Mouse (Mus musculus) limb, embryonic 10.5 days (tissue): ENCODE measurements around the gene Med25. TPM values are rescaled to one million over a fixed set of nuclear protein-coding genes. Genes with fewer than 3 reads are reported as not detected.

Experiments
- DNase-seq: peaks from one replicate; pipeline ENCODE4 v3.0.0-alpha.2; 2017; ENCODE audit warnings: low spot score
- H3K27ac ChIP-seq: fragments of 300-500 bp; sonication (generic); 2 replicates; pipeline ENCODE4 v1.5.1; 2016; ENCODE audit warnings: mild to moderate bottlenecking
- H3K27me3 ChIP-seq: fragments of 300-500 bp; sonication (generic); 2 replicates; pipeline ENCODE4 v1.6.1; 2016; ENCODE audit warnings: low read depth, mild to moderate bottlenecking; ENCODE audit not compliant: poor library complexity, severe bottlenecking
- H3K36me3 ChIP-seq: fragments of 300-500 bp; sonication (generic); 2 replicates; pipeline ENCODE4 v1.6.1; 2016; ENCODE audit warnings: mild to moderate bottlenecking, moderate library complexity
- H3K4me1 ChIP-seq: fragments of 300-500 bp; sonication (generic); 2 replicates; pipeline ENCODE4 v1.6.1; 2016
- H3K4me3 ChIP-seq: fragments of 300-500 bp; sonication (generic); 2 replicates; pipeline ENCODE4 v1.5.1; 2016; ENCODE audit warnings: mild to moderate bottlenecking, moderate library complexity
- H3K9me3 ChIP-seq: fragments of 300-500 bp; sonication (generic); replicated peaks from 2 replicates; pipeline ENCODE4 v1.6.1; 2016; ENCODE audit warnings: mild to moderate bottlenecking
- WGBS: fragments of 180-500 bp; shearing (Covaris S2); methylation state at CpG from one replicate; pipeline ENCODE4 v1.1.7; 2016; 5-methylcytosine and 5-hydroxymethylcytosine counted together
- microRNA counts: library from miRNA; unstranded; fragments of <30 nt; microRNA quantifications from one replicate; lab custom pipeline; 2017
- microRNA-seq: library from miRNA; unstranded; fragments of <30 nt; microRNA quantifications from one replicate; pipeline ENCODE4, GENCODE M21; 2017
- polyA plus RNA-seq: library from polyadenylated mRNA; unstranded; fragments of >200 nt; fragmentation: Nextera tagmentation; extraction: Ambion mirVana; gene quantifications from 2 replicates; pipeline ENCODE4 v1.2.1, GENCODE M21; 2016

The Med25 gene
- polyA plus RNA-seq, 1 experiment from 2014 or later, result 145 TPM

DNA sequence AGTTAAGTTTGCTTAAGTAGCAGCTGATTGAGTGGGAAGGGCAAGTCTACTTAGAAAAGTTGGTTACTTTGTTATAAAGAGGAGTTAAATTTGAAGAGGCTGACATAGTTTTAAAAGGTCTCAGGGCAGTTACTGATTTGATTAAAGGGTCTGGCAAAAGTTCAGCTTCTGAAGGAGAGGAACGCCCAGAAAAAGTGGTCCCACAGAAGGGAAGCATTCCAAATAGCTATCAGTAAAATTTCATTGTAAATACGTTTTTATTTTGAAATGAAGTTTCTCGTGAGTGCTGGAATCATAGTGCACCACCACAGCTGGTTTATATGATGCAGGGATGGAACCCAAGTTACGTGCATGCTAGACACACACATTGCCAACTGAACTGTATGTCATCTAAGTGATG, 59.7 kb downstream of the Med25 start:
- Histone ChIP-seq H3K4me3 (no peak overlapping the region), H3K9me3 (no peaks in the 10 kb centered on the region), H3K27me3 (no peaks in the 10 kb centered on the region), H3K36me3 (peaks cover 55% of the 10 kb centered on the region), H3K4me1 (peaks cover 10% of the 10 kb centered on the region), H3K27ac (no peak overlapping the region)
- WGBS, result 81% methylated on average over 4 of the region's 4 CpGs
- DNase-seq, result no peak

DNA sequence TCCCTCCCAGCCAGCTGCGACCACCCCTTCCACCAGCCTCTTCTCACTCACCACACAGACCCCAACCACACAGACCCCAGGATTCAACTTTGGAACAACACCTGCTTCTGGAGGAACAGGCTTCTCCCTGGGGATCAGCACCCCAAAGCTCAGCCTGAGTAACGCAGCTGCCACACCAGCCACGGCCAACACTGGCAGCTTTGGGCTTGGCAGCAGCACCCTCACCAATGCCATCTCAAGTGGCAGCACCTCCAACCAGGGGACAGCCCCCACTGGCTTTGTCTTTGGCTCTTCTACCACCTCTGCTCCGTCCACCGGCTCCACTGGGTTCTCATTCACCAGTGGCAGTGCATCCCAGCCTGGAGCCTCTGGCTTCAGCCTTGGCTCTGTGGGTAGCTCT, 63.8 kb downstream of the Med25 start:
- H3K27ac ChIP-seq, result no peak overlapping the region
- DNase-seq, result no peak
- H3K9me3 ChIP-seq, result no peaks in the 10 kb centered on the region
- no peaks in the 10 kb centered on the region for H3K27me3 ChIP-seq
- 97% methylated on average over 5 of the region's 5 CpGs for WGBS
- peaks cover 74% of the 10 kb centered on the region for H3K36me3 ChIP-seq
- H3K4me3 ChIP-seq, result no peak overlapping the region
- H3K4me1 ChIP-seq, result peaks cover 3% of the 10 kb centered on the region

DNA sequence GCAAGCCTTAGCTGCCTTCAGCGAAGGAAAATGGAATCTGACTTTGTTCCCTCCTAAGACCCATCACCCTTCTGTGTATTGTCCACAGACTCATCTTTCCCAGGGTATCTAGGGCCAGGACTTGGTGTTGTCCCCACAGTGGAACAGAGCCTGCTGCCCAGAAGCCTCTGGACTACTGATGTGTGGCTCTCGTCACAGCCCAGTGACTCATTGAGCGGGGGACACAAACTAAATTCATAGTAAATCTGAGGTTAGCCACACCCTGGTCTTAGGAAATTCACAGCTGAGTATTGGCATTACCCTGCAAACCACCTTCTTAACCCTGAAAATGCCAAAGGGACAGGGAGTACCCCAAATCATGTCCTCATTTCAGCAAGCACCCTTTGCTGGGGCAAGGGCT, 65.7 kb downstream of the Med25 start:
- 85% methylated on average over 3 of the region's 3 CpGs for WGBS
- Histone ChIP-seq H3K36me3 (peaks cover 79% of the 10 kb centered on the region), H3K27ac (no peak overlapping the region), H3K9me3 (no peaks in the 10 kb centered on the region), H3K27me3 (no peaks in the 10 kb centered on the region), H3K4me1 (peaks cover 3% of the 10 kb centered on the region), H3K4me3 (no peak overlapping the region)
- DNase-seq, result no peak

MicroRNAs encoded within 50 kb of the gene (microRNA counts, 519-probe panel; counts per million panel counts)
- microRNA mmu-miR-707 (lab: Ali Mortazavi, UCI), result 684 counts per million, percentile 72 among the panel's probes with 10 or more counts

Small RNA genes lying within 50 kb of the gene (microRNA-seq; reads per million reads assigned to microRNA genes)
- not detected for gene Mir707

Other genes with a start within 250 kb of the Med25 start
- gene Myh14, start 221.9 kb downstream of the Med25 start, polyA plus RNA-seq, result 0.63 and 1.8 TPM in 2 replicates
- gene Izumo2, start 184.0 kb downstream of the Med25 start, polyA plus RNA-seq, result not detected in 2 replicates
- 37.7 and 38.1 TPM in 2 replicates for gene Vrk3, start 144.3 kb downstream of the Med25 start, polyA plus RNA-seq
- gene Zfp473, start 141.7 kb downstream of the Med25 start, polyA plus RNA-seq, result 2.6 and 3.1 TPM in 2 replicates
- gene Nup62, start 76.6 kb downstream of the Med25 start, polyA plus RNA-seq, result 174 and 181 TPM in 2 replicates
- 0.89 and 0.94 TPM in 2 replicates for gene Il4i1, start 76.3 kb downstream of the Med25 start, polyA plus RNA-seq
- gene Atf5, start 76.1 kb downstream of the Med25 start, polyA plus RNA-seq, result 3.1 and 3.4 TPM in 2 replicates
- gene Akt1s1, start 43.7 kb downstream of the Med25 start, polyA plus RNA-seq, result 96.4 and 99.6 TPM in 2 replicates
- gene Tbc1d17, start 43.6 kb downstream of the Med25 start, polyA plus RNA-seq, result 71.4 and 75.2 TPM in 2 replicates
- 37.5 and 43.1 TPM in 2 replicates for gene Pnkp, start 35.6 kb downstream of the Med25 start, polyA plus RNA-seq
- gene Ptov1, start 22.9 kb downstream of the Med25 start, polyA plus RNA-seq, result 434 and 504 TPM in 2 replicates
- 14.8 and 20.0 TPM in 2 replicates for gene Fuz, start 3.4 kb upstream of the Med25 start, polyA plus RNA-seq
- gene Ap2a1, start 36.8 kb upstream of the Med25 start, polyA plus RNA-seq, result 78.7 and 85.3 TPM in 2 replicates
- gene Tsks, start 50.5 kb upstream of the Med25 start, polyA plus RNA-seq, result 0.14 and 0.18 TPM in 2 replicates
- gene Cpt1c, start 82.1 kb upstream of the Med25 start, polyA plus RNA-seq, result 11.4 and 18.8 TPM in 2 replicates
- 979 and 1,027 TPM in 2 replicates for gene Prmt1, start 93.9 kb upstream of the Med25 start, polyA plus RNA-seq
- 74.7 and 75.0 TPM in 2 replicates for gene Irf3, start 104.9 kb upstream of the Med25 start, polyA plus RNA-seq
- gene Bcl2l12, start 106.0 kb upstream of the Med25 start, polyA plus RNA-seq, result 89.7 and 92.2 TPM in 2 replicates
- gene Scaf1, start 123.7 kb upstream of the Med25 start, polyA plus RNA-seq, result 47.8 and 50.6 TPM in 2 replicates
- gene Rras, start 125.2 kb upstream of the Med25 start, polyA plus RNA-seq, result 15.6 and 18.3 TPM in 2 replicates
- 16.3 and 18.1 TPM in 2 replicates for gene Prr12, start 160.2 kb upstream of the Med25 start, polyA plus RNA-seq
- gene Nosip, start 169.7 kb upstream of the Med25 start, polyA plus RNA-seq, result 80.4 and 81.2 TPM in 2 replicates
- 16.8 and 24.8 TPM in 2 replicates for gene Prrg2, start 170.0 kb upstream of the Med25 start, polyA plus RNA-seq
- 175 and 210 TPM in 2 replicates for gene Rcn3, start 199.5 kb upstream of the Med25 start, polyA plus RNA-seq
- gene Fcgrt, start 211.1 kb upstream of the Med25 start, polyA plus RNA-seq, result 5.2 and 7.8 TPM in 2 replicates
- gene Rps11, start 231.7 kb upstream of the Med25 start, polyA plus RNA-seq, result 1,846 and 2,302 TPM in 2 replicates
- gene Rpl13a, start 236.0 kb upstream of the Med25 start, polyA plus RNA-seq, result 1,210 and 1,327 TPM in 2 replicates
- gene Gm45713, start 243.5 kb upstream of the Med25 start, polyA plus RNA-seq, result not detected in 2 replicates
- gene Flt3l, start 243.7 kb upstream of the Med25 start, polyA plus RNA-seq, result 1.4 and 1.5 TPM in 2 replicates